Mouse (Mus musculus): ENCODE results near the gene Olfr338.
"Not testable (repeated sequence)": the region's sequence is repeated elsewhere in the genome, so short reads cannot be mapped to it uniquely, and the experiment has no call there.

The Olfr338 gene

DNA sequence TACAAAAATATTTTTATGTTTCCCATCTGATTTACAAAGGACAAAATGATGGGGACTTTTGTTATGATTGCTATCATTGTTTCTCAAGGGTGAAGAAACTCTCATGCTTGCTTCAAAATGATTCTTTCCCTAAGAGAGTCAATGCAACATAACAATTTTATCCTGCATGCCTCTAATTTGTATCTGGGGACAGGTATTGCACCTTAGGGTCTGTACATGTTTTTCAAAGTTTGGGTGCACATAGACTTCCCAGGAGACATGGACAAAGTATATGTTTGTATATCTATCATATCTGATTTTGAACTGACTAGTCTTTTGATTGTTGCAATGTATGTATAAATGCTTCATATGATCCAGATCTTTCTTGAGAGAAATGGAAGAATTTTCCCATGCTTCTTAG is at the start of gene Olfr338:
Olfr338 (plus strand) TSS at position 301 of the 400 bp plus-strand sequence.
- no peak within 1 kb of the TSS for H3K4me3 ChIP-seq (replicated peaks; ENCODE audit: low read length)
- TF ChIP-seq NANOG (IDR thresholded peaks at IDR 0.05; ENCODE audit: borderline replicate concordance, low read length) (no peak), CTCF (conservative IDR thresholded peaks at IDR 0.05; ENCODE audit: low read length) (no peak)
- H3K36me3 ChIP-seq (ENCODE audit: insufficient read depth, low read length): no peaks in the 10 kb centered on the region
- no peaks in the 10 kb centered on the region for H3K4me1 ChIP-seq (replicated peaks; ENCODE audit: low read depth, low read length)
- peaks cover 50% of the 10 kb centered on the region for H3K9me3 ChIP-seq (ENCODE audit: low read length)
- H3K27me3 ChIP-seq (ENCODE audit: insufficient read depth, low read length): no peaks in the 10 kb centered on the region

GRCm38 (mm10) chr2:36415174-36415573 is 41.9 kb downstream of the Olfr338 start:
- H3K4me3 ChIP-seq (replicated peaks; ENCODE audit: low read length); H3K27me3 ChIP-seq (ENCODE audit: insufficient read depth, low read length): not testable (repeated sequence)
- H3K4me1 ChIP-seq (replicated peaks; ENCODE audit: low read depth, low read length): peaks cover 13% of the 10 kb centered on the region
- TF ChIP-seq NANOG (IDR thresholded peaks at IDR 0.05; ENCODE audit: borderline replicate concordance, low read length): peak; percentile 28; the same call in 1 of the 2 replicates
- H3K9me3 ChIP-seq (ENCODE audit: low read length): peaks cover 61% of the 10 kb centered on the region
- H3K36me3 ChIP-seq (ENCODE audit: insufficient read depth, low read length): peaks cover 13% of the 10 kb centered on the region; the same call in 1 of the 2 replicates

DNA sequence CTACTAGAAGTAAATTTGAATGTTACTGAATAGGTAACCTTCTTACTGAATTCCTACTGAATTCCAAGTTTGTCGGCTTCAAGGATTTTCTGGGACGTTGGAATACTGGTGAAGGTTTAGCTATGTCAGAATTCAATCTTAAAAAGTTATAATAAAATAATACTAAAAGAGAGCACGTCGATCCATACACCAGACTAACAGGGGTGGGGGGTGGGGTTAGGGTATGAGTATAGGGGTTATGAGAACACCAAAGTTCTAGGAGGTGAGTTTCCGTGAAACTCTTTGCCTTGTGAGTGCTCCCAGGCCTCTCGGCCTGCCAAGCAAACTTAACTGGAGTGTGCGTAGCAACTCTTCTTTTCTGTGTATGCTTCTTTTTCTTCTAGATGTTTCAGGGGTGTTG is 42.3 kb downstream of the Olfr338 start:
- not testable (repeated sequence) for H3K4me3 ChIP-seq (replicated peaks; ENCODE audit: low read length); H3K27me3 ChIP-seq (ENCODE audit: insufficient read depth, low read length)
- Histone ChIP-seq H3K36me3 (ENCODE audit: insufficient read depth, low read length) (peaks cover 13% of the 10 kb centered on the region; the same call in 1 of the 2 replicates), H3K4me1 (replicated peaks; ENCODE audit: low read depth, low read length) (peaks cover 13% of the 10 kb centered on the region), H3K9me3 (ENCODE audit: low read length) (peaks cover 61% of the 10 kb centered on the region)

- H3K36me3 ChIP-seq (ENCODE audit: insufficient read depth, low read length): peaks cover 13% of the 10 kb centered on the region; the same call in 1 of the 2 replicates
- TF ChIP-seq POU5F1 (IDR thresholded peaks at IDR 0.05; ENCODE audit: borderline replicate concordance, low read length) (no peak), CTCF (conservative IDR thresholded peaks at IDR 0.05; ENCODE audit: low read length) (no peak), NANOG (IDR thresholded peaks at IDR 0.05; ENCODE audit: borderline replicate concordance, low read length) (no peak)
Measured at GRCm38 (mm10) chr2:36418647-36419046, 45.3 kb downstream of the Olfr338 start, which contains the start of gene Olfr339. Olfr339 (plus strand) TSS chr2:36418947.

More at GRCm38 (mm10) chr2:36418647-36419046, 45.3 kb downstream of the Olfr338 start, which contains the start of gene Olfr339:
- peaks cover 13% of the 10 kb centered on the region for H3K4me1 ChIP-seq (replicated peaks; ENCODE audit: low read depth, low read length)
- peaks cover 43% of the 10 kb centered on the region for H3K9me3 ChIP-seq (ENCODE audit: low read length)
- H3K4me3 ChIP-seq (replicated peaks; ENCODE audit: low read length): no peak within 1 kb of the TSS
- H3K27me3 ChIP-seq (ENCODE audit: insufficient read depth, low read length): no peaks in the 10 kb centered on the region

Data from E14TG2a.4 (cell line).